Mouse (Mus musculus) liver, embryonic 11.5 days (tissue): ENCODE results near the gene Kank3. TPM values are rescaled to one million over a fixed set of nuclear protein-coding genes. Genes with fewer than 3 reads are reported as not detected.

Source experiments
- ATAC-seq: fragments of 200-750 bp; cut with Nextera tagmentation; replicated peaks from 2 replicates; pipeline ENCODE4 v1.8.0; 2017; ENCODE audit warnings: moderate number of reproducible peaks, mild to moderate bottlenecking, moderate TSS enrichment, moderate library complexity; ENCODE audit not compliant: low FRiP score
- DNase-seq: peaks from one replicate; pipeline ENCODE4 v3.0.0-alpha.2; 2017; ENCODE audit warnings: low spot score
- H3K27ac ChIP-seq: fragments of 300-500 bp; sonication (generic); 2 replicates; pipeline ENCODE4 v1.5.1; 2014; ENCODE audit warnings: mild to moderate bottlenecking, low read depth, low read length, control low read depth
- H3K27me3 ChIP-seq: fragments of 300-500 bp; sonication (generic); replicated peaks from 2 replicates; pipeline ENCODE4 v1.6.1; 2014; ENCODE audit warnings: low read length, mixed read lengths; ENCODE audit not compliant: control insufficient read depth, insufficient read depth
- H3K36me3 ChIP-seq: fragments of 300-500 bp; sonication (generic); 2 replicates; pipeline ENCODE4 v1.6.1; 2014; ENCODE audit warnings: mild to moderate bottlenecking, low read length, moderate library complexity, mixed read lengths; ENCODE audit not compliant: control insufficient read depth, insufficient read depth
- H3K4me1 ChIP-seq: fragments of 300-500 bp; sonication (generic); replicated peaks from 2 replicates; pipeline ENCODE4 v1.6.1; 2014; ENCODE audit warnings: low read length, mixed read lengths; ENCODE audit not compliant: control insufficient read depth, insufficient read depth
- H3K4me2 ChIP-seq: fragments of 300-500 bp; sonication (generic); 2 replicates; pipeline ENCODE4 v1.6.1; 2014; ENCODE audit warnings: mild to moderate bottlenecking, control low read depth, moderate library complexity
- H3K4me3 ChIP-seq: fragments of 300-500 bp; sonication (generic); 2 replicates; pipeline ENCODE4 v1.5.1; 2014; ENCODE audit warnings: low read depth, low read length, control low read depth
- H3K9ac ChIP-seq: fragments of 300-500 bp; sonication (generic); 2 replicates; pipeline ENCODE4 v1.6.1; 2014; ENCODE audit warnings: low read depth, low read length, control low read depth
- H3K9me3 ChIP-seq: fragments of 300-500 bp; sonication (generic); 2 replicates; pipeline ENCODE4 v1.6.1; 2016; ENCODE audit warnings: low read length, inconsistent platforms, mixed read lengths; ENCODE audit not compliant: control insufficient read depth
- WGBS: fragments of 180-500 bp; shearing (Covaris S2); extraction: QIAGEN DNeasy Blood & Tissue Kit; methylation state at CpG from one replicate; pipeline ENCODE4 v1.1.7; 2014; 5-methylcytosine and 5-hydroxymethylcytosine counted together
- polyA plus RNA-seq: library from polyadenylated mRNA; unstranded; fragments of >200 nt; fragmentation: Nextera tagmentation; extraction: Ambion mirVana; gene quantifications from 2 replicates; pipeline ENCODE4 v1.2.1, GENCODE M21; 2014

Gene Kank3
- polyA plus RNA-seq, 1 experiment from 2014 or later: 23.4 TPM

DNA sequence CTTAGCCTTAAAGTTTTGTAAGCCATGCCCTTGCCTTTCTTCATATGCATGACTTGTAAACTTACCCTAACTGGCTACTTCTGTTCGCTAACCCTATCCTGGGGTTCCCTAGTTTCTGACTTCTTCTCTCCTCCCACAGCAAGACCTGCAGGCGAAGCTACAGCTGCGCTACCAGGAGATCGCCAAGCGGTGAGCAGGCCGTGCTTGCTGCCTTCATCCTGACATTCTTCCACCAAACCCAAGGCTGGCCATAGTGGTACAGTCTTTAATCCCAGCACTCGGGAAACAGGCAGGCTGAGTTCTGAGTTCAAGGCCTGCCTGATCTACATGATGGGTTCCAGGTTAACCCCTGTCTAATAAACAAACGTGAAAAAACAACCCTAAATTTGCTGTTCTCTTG is 15.1 kb downstream of the Kank3 start:
- H3K4me3 ChIP-seq: peak overlapping the region; percentile 75
- peak overlapping the region; percentile 81 for H3K4me2 ChIP-seq
- peak overlapping the region; percentile 91 for H3K9ac ChIP-seq
- DNase-seq (no peak), ATAC-seq (no peak)
- peaks cover 22% of the 10 kb centered on the region for H3K4me1 ChIP-seq
- WGBS: 74% methylated on average over 8 of the region's 8 CpGs
- no peaks in the 10 kb centered on the region for H3K27me3 ChIP-seq
- H3K27ac ChIP-seq: 0 out of 2 replicates have a peak overlapping the region, but pooled peaks have one; percentile 5
- peaks cover 38% of the 10 kb centered on the region for H3K36me3 ChIP-seq
- H3K9me3 ChIP-seq: no peaks in the 10 kb centered on the region

GRCm38 (mm10) chr17:33826850-33827249 is 16.5 kb downstream of the Kank3 start:
- peaks cover 30% of the 10 kb centered on the region for H3K36me3 ChIP-seq

DNA sequence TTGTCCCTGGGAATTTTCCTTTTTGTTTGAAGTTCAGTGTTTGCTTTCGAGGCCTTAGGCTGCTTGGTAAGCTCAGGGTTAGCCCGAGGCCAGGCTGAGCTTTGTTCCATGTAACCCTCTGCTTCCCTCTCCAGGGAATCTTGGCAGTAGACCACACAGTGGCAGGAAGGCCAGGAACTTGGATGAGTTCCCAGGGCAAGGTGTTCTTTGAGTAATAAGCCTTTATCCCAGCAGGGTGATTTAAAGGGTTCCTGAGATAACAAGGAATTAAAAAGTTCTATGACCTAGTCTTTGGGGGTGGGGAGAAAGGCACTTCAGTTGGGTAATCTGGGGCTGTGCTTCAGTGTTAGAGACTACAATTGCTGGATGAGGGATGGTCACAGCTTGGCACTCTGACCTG is 18.6 kb downstream of the Kank3 start:
- no peak for DNase-seq
- peaks cover 24% of the 10 kb centered on the region for H3K36me3 ChIP-seq

More at GRCm38 (mm10) chr17:33826850-33827249, 16.5 kb downstream of the Kank3 start:
- no peak overlapping the region for H3K4me3 ChIP-seq
- WGBS: under 1% methylated on average over 3 of the region's 3 CpGs
- no peaks in the 10 kb centered on the region for H3K9me3 ChIP-seq
- no peak overlapping the region for H3K4me2 ChIP-seq
- no peak for ATAC-seq
- H3K27ac ChIP-seq: no peak overlapping the region
- H3K27me3 ChIP-seq: no peaks in the 10 kb centered on the region
- peak; percentile 60 for DNase-seq
- peaks cover 22% of the 10 kb centered on the region for H3K4me1 ChIP-seq
- no peak overlapping the region for H3K9ac ChIP-seq

GRCm38 (mm10) chr17:33829561-33829960 is 19.2 kb downstream of the Kank3 start:
- Histone ChIP-seq H3K36me3 (peaks cover 26% of the 10 kb centered on the region), H3K4me1 (peaks cover 10% of the 10 kb centered on the region), H3K9ac (no peak overlapping the region), H3K4me3 (no peak overlapping the region), H3K27me3 (no peaks in the 10 kb centered on the region), H3K27ac (no peak overlapping the region; the same call in 1 of the 2 replicates), H3K4me2 (no peak overlapping the region), H3K9me3 (no peaks in the 10 kb centered on the region)
- no peak for ATAC-seq
- DNase-seq: no peak
- WGBS: 87% methylated on average over 10 of the region's 10 CpGs

More for the DNA sequence above, 18.6 kb downstream of the Kank3 start:
- H3K9me3 ChIP-seq: no peaks in the 10 kb centered on the region
- no peak for ATAC-seq
- peaks cover 10% of the 10 kb centered on the region for H3K4me1 ChIP-seq
- peak overlapping the region; percentile 20; the same call in 1 of the 2 replicates for H3K9ac ChIP-seq
- 66% methylated on average over 2 of the region's 2 CpGs for WGBS
- H3K27ac ChIP-seq: no peak overlapping the region
- H3K27me3 ChIP-seq: no peaks in the 10 kb centered on the region
- no peak overlapping the region for H3K4me3 ChIP-seq
- no peak overlapping the region for H3K4me2 ChIP-seq

- WGBS: under 1% methylated on average over 45 of the region's 45 CpGs
- Histone ChIP-seq H3K4me3 (peak within 1 kb of the TSS; percentile 83), H3K27ac (peak within 1 kb of the TSS; percentile 45; the same call in 1 of the 2 replicates), H3K9me3 (no peaks in the 10 kb centered on the region), H3K36me3 (no peaks in the 10 kb centered on the region; the same call in 1 of the 2 replicates), H3K4me2 (peak within 1 kb of the TSS; percentile 88), H3K4me1 (peaks cover 18% of the 10 kb centered on the region), H3K27me3 (no peaks in the 10 kb centered on the region), H3K9ac (peak within 1 kb of the TSS; percentile 60)
- ATAC-seq (peak; percentile 91), DNase-seq (peak; percentile 92)
Observed at GRCm38 (mm10) chr17:33842966-33843795, 32.9 kb downstream of the Kank3 start, which contains the start of gene Cd320. Gene Cd320 (plus strand): TSS chr17:33843091.

- Histone ChIP-seq H3K36me3 (peaks cover 2% of the 10 kb centered on the region; the same call in 1 of the 2 replicates), H3K4me3 (peak overlapping the region; percentile 83; the same call in 1 of the 2 replicates), H3K27me3 (no peaks in the 10 kb centered on the region), H3K4me2 (peak overlapping the region; percentile 88), H3K9ac (no peak overlapping the region), H3K27ac (no peak overlapping the region), H3K9me3 (no peaks in the 10 kb centered on the region), H3K4me1 (peaks cover 18% of the 10 kb centered on the region)
- WGBS: 68% methylated on average over 1 of the region's 1 CpGs
- DNase-seq (no peak), ATAC-seq (no peak)
Observed at GRCm38 (mm10) chr17:33844196-33844595, 33.9 kb downstream of the Kank3 start.

- 63% methylated on average over 8 of the region's 8 CpGs for WGBS
Observed at GRCm38 (mm10) chr17:33848139-33848538, 37.8 kb downstream of the Kank3 start.

GRCm38 (mm10) chr17:33851331-33851730 is 41.0 kb downstream of the Kank3 start:
- Histone ChIP-seq H3K4me3 (no peak overlapping the region), H3K9me3 (no peaks in the 10 kb centered on the region), H3K27me3 (no peaks in the 10 kb centered on the region), H3K4me2 (no peak overlapping the region), H3K4me1 (no peaks in the 10 kb centered on the region), H3K27ac (no peak overlapping the region), H3K36me3 (peaks cover 2% of the 10 kb centered on the region; the same call in 1 of the 2 replicates), H3K9ac (no peak overlapping the region)
- no peak for DNase-seq
- no peak for ATAC-seq
- WGBS: 35% methylated on average over 1 of the region's 1 CpGs

More at GRCm38 (mm10) chr17:33848139-33848538, 37.8 kb downstream of the Kank3 start:
- Histone ChIP-seq H3K9ac (no peak overlapping the region), H3K36me3 (peaks cover 2% of the 10 kb centered on the region; the same call in 1 of the 2 replicates), H3K4me2 (no peak overlapping the region), H3K27ac (no peak overlapping the region), H3K27me3 (no peaks in the 10 kb centered on the region), H3K4me1 (peaks cover 15% of the 10 kb centered on the region), H3K4me3 (no peak overlapping the region), H3K9me3 (no peaks in the 10 kb centered on the region)
- DNase-seq (no peak), ATAC-seq (no peak)
